Mouse (Mus musculus) megakaryocyte, embryonic 14.5 days (primary cell): ENCODE results near the gene Amdhd1.

ENCODE experiments used
- FLI1 ChIP-seq: IDR thresholded peaks from 2 replicates; pipeline ENCODE4 v1.6.1; 2012; ENCODE audit warnings: low read length, inconsistent platforms, mixed read lengths
- GATA1 ChIP-seq: IDR thresholded peaks from 3 replicates; pipeline ENCODE4 v1.6.1; 2012; ENCODE audit warnings: mixed read lengths, low read length, inconsistent platforms, borderline replicate concordance

GRCm38 (mm10) chr10:93572209-93572608 lies 32.4 kb upstream of the Amdhd1 start:
- TF ChIP-seq GATA1 (no peak), FLI1 (no peak)
